Mouse (Mus musculus) CD4-positive helper T cell, adult 2 months (primary cell): ENCODE measurements around the gene Ncoa5.

ENCODE experiments used
- DNase-seq: peaks from one replicate; pipeline ENCODE4 v3.0.0-alpha.2; 2012; ENCODE audit warnings: low read depth, missing footprints, low spot score

Ncoa5 gene

GRCm38 (mm10) chr2:165034131-165035057 is at the start of gene Ncoa5:
Ncoa5 (minus strand) TSS chr2:165034867.
- peak; percentile 97 for DNase-seq

- no peak for DNase-seq
Observed at GRCm38 (mm10) chr2:165081257-165081656, 46.6 kb upstream of the Ncoa5 start.

- DNase-seq = no peak
Observed at GRCm38 (mm10) chr2:165080657-165081056, 46.0 kb upstream of the Ncoa5 start.

- DNase-seq = no peak
Observed at GRCm38 (mm10) chr2:165078605-165079004, 43.9 kb upstream of the Ncoa5 start.

GRCm38 (mm10) chr2:165078045-165078444 is 43.4 kb upstream of the Ncoa5 start:
- DNase-seq = no peak

GRCm38 (mm10) chr2:165077055-165077454 is 42.4 kb upstream of the Ncoa5 start:
- no peak for DNase-seq

- peak; percentile 66 for DNase-seq
Observed at GRCm38 (mm10) chr2:165074937-165075336, 40.3 kb upstream of the Ncoa5 start.

- no peak for DNase-seq
Observed at GRCm38 (mm10) chr2:165074081-165074884, 39.6 kb upstream of the Ncoa5 start.

- no peak for DNase-seq
Observed at GRCm38 (mm10) chr2:165073381-165073781, 38.7 kb upstream of the Ncoa5 start.

- peak; percentile 32 for DNase-seq
Observed at GRCm38 (mm10) chr2:165070096-165070816, 35.6 kb upstream of the Ncoa5 start.

GRCm38 (mm10) chr2:165068806-165069205 is 34.1 kb upstream of the Ncoa5 start:
- DNase-seq = no peak

GRCm38 (mm10) chr2:165064489-165064888 is 29.8 kb upstream of the Ncoa5 start:
- no peak for DNase-seq

GRCm38 (mm10) chr2:165061638-165062433 is 27.2 kb upstream of the Ncoa5 start:
- no peak for DNase-seq

GRCm38 (mm10) chr2:165059961-165060360 is 25.3 kb upstream of the Ncoa5 start:
- DNase-seq = no peak

- no peak for DNase-seq
Observed at GRCm38 (mm10) chr2:165056377-165057085, 21.9 kb upstream of the Ncoa5 start.

GRCm38 (mm10) chr2:165055905-165056304 is 21.2 kb upstream of the Ncoa5 start:
- no peak for DNase-seq

GRCm38 (mm10) chr2:165054888-165055852 is 20.5 kb upstream of the Ncoa5 start, which contains the start of gene Cd40:
Cd40 (plus strand) TSS chr2:165055627.
- peak; percentile 55 for DNase-seq

- no peak for DNase-seq
Observed at GRCm38 (mm10) chr2:165051566-165051965, 16.9 kb upstream of the Ncoa5 start.
